Mouse (Mus musculus) frontal cortex, postnatal 36 days (tissue): ENCODE measurements around the gene Gpx2.
"Not testable (repeated sequence)": the region's sequence is repeated elsewhere in the genome, so short reads cannot be mapped to it uniquely, and the experiment has no call there.

Experiments
- DNase-seq, 2 experiments: peaks; one replicate each; pipeline ENCODE4 v3.0.0; 2022; ENCODE audit warnings: low spot score in 2 of 2

Gpx2 gene

DNA sequence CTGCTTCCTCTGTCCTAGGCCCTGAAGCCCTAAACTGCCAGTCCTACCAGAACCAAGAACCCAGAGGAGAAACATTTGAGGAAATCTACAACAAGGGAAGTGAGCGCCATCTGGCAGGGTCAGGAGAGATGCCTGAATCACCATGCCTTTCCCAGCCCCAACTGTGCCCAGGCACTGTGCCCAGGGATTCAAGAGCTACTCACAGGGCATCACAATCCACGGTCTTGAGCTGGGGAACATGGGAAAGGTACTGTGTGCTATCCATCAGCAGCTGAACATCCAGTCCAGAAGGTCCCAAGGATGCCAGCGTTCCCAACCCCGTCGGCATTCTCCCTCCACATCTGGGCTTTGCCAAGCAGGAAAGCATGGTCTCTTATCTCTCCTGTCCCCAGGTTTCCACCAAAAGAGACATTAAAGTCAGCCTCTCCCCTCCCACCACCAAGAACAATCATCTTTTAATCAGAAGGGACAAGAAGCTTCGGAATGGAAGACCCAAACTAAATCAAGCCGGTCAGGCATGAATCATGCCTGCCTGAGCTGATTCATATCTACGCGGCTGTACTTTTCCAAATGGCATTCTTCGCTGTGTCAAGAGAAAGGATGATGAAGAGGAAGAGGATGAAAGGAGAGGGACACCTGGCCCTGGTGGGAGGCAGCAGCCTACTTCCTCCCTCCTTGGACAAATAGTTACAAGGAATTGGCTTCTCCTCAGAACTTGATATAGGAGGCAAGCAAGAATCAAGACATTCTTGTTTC, 9.9 kb upstream of the Gpx2 start:
- DNase-seq = no peak

DNA sequence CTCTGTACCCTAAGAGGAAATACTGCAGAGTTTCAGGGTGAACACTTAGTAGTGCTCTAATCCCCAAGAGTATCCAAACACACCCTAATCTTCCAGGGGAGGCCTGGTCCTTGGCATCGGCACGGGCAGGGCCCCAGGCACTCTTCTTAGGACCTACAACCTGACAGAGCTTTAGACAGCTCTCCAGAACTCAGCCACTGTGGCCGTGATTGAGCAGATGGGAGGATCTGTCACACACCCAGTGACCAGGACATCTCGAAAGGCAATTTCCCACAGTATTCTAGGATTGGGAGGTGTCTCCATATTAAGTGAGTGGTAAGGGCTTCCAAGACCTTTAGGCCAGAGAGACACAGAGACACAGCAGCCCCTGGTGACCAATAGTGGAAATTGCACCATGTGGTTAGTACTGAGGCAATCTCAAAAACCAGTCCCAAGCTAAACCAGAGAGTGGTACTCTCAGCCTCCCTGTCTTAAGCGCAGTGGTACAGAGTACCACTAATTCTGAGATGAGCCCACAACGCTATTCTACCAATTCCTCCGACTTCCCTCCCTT, 8.4 kb upstream of the Gpx2 start:
- DNase-seq = no peak

DNA sequence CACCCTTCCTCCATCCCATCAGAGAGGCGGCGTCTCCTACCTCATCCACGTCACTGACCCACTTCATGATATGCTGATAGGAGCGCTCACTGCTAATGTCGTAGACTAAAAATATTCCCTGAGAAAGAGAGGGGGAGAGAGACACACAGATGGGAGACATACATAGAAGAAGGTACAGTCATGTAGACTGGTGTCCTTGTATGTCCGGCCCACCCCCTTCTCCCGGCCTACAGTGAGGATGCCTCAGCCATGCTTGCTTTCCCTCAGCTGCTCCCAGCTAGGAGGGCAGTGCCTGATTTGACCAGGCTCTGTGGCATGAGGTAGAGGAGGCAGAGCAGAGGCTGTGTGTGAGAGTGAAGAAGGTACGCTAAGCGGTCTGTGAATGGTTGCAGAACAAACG, 7.7 kb upstream of the Gpx2 start:
- DNase-seq = peak in 1 of 2 experiments; percentile 62

DNA sequence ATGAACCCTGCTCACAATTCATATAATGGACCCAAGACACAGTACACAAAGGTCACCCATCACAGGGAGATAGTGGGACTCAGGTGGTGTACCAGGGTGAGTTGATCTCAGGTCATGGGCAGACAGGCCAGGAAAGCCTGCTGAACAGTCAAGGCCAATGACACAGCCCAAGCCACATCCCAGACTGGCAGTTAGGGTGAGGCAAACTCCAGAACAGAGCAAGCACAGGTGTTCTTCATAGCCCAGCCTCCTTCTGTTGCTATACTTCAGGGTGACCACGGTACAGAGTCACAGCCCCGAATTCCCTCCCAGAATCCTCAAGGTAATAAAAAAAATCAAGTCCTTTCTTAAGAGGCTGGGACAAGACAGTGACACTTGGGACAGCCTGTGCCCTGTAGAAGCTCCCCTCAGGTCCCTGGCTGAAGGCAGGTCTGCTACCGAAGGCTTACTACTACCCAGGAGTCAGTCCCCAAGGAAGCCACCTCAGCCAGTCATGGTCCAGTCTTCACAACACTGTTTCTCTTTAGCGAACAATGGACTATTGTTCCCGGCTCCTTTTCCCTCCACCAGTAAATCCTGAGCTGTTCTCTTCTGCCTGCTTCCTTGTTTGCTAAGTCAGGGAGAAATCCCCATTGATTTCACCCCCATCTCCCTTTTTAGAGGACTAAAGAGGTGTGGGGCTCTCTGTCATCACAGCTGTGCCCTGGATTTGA, 2.8 kb upstream of the Gpx2 start:
- DNase-seq = no peak

DNA sequence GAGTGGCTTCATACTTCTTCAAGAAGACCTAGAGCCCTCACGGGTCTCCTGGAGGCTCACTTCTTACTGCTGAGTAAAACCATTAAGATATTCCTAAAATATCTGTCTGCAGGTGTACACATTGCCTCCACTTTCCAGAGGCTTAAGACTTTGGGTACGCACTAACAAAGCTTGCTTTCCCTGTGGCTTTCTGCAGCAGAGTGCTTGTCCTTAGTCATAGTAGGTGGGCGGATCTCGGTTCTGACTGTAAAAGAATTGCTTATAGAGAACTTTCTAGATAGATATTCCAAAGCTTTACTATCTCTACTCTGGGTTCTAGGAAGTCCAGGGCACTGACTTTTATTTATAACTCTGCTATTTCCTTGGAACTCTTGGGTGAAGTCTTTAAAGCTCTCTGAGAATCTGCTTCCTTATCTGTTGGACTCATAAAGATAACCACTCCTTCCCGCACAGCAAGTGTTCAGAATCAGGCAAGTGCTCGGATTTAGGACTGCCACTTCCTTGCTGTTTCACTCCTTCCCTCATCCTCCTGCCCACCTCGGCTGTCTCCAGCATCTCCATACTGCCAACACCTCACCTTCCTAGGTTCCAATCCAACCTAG, 1.7 kb upstream of the Gpx2 start:
- peak in 1 of 2 experiments; percentile 52 for DNase-seq

DNA sequence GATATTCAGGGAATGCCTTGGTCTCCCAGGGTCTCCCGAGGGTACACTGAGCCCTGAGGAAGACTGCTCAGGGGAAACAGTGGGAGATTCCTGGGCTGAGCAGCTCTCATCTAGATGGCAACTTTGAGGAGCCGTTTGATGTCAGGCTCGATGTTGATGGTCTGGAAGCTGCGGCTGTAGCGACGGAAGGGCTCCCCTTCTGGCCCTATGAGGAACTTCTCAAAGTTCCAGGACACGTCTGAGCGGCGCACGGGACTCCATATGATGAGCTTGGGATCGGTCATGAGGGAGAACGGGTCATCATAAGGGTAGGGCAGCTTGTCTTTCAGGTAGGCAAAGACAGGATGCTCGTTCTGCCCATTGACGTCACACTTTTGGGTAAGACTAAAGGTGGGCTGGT, 2.8 kb downstream of the Gpx2 start:
- DNase-seq = not testable (repeated sequence)

DNA sequence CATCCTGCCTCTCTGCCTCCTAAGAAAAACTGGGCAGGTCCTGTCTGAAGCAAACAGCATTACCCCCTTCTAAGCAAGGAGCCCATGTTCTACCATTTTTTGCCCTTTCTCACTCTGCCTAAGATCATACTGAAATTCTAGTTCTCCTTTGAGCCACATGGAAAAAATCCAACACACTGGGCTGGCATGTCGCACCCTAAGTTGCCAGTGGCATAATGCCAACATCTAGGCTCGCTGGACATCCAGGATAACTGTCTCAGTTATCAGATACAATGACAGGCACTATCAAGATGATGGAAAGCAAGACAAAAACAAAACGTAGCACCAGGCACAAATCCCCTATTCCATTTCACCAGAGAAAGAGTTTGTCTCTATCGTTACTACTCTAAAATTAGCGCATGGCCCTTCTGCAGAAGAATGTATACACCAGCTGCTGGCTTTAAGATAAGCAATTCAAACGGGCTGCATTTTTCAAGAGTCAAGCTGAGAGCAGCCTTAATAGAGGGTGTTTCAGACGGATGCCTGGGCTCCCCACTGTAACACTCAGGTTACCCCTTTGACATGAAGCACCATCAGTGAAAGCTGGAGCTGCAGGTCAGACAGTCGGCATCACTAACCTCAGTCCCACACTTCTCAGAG, 4.8 kb downstream of the Gpx2 start:
- DNase-seq = no peak

DNA sequence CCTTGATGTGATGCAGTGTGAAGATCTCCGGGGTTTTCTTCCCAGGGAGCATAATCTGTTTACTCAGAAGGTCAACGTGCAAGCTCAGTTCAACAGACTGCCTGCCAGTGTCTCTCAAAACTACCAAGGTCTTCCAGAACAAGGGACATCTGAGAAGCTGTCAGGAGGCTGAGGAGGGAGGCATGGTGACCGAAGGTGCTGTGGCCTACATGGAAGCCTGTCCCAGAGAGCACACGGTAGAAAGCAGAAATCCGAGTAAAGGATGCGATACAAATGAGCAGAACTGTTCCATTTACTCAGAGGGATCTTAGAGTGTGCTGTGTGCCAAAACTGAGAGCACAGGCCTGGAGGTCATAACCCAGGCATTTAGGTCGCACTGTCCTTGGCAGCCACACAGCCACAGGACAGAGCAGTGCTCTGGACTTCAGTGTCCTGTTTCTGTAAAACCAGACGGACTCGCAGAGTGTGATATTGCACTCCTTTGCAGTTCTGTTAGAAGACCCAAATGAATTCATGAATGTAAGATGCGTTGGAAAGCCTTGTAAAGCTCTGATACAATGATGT, 11.2 kb downstream of the Gpx2 start:
- DNase-seq = no peak

DNA sequence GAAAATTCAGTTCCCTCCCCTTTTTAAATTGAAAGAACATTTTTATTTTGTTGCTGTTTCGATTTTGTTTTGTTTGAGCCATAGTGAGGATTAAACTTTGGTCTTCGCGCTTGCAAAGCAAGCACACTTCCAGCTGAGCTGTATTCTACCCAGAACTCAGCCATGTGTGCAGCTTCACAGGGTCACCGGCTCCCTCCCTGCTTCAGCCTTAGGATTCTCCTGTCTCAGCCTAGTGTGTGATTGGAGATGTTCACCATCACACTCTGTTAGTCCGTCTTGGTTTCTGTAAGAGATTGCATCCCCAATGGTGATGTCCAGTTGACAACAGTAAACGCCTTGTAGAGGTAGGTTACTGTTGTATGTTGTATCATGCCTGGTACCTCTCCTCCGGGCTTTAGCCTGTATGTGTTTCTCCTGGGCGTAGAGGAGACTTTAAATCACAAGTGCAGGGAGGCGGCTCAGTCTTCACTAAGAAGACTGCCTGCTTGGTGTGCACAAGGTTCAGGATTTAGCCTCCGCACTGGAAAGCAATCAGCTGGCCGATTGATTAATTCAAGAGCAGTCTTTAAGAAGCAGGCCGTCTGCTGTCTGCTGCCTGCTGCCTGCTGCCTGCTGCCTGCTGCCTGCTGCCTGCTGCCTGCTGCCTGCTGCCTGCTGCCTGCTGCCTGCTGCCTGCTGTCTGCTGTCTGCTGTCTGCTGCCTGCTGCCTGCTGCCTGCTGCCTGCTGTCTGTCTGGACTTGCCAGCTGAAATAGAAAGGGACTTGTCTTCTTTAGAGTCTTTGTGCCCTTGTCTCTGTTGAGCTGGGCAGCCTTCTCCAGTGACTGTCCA, 14.5 kb downstream of the Gpx2 start:
- no peak for DNase-seq

DNA sequence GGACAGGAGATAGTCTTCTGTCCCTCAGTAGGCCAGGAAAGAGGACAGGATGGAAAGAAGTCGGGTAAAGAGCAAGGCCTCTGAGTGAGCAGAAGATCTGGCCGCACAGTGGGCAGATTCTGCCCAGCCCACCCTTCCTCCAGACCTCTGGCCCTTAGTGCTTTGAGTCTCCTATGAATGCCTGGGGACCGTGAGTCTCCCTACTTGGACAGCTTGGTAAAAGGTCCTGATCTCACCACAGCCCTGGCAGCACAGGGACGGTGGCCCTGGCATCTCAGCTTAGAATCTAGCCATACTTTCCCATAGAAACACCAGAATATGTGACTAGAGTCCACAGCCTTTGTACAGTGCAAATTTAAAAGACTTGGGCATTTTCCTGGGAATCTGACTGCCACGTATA, 15.4 kb downstream of the Gpx2 start:
- no peak for DNase-seq

DNA sequence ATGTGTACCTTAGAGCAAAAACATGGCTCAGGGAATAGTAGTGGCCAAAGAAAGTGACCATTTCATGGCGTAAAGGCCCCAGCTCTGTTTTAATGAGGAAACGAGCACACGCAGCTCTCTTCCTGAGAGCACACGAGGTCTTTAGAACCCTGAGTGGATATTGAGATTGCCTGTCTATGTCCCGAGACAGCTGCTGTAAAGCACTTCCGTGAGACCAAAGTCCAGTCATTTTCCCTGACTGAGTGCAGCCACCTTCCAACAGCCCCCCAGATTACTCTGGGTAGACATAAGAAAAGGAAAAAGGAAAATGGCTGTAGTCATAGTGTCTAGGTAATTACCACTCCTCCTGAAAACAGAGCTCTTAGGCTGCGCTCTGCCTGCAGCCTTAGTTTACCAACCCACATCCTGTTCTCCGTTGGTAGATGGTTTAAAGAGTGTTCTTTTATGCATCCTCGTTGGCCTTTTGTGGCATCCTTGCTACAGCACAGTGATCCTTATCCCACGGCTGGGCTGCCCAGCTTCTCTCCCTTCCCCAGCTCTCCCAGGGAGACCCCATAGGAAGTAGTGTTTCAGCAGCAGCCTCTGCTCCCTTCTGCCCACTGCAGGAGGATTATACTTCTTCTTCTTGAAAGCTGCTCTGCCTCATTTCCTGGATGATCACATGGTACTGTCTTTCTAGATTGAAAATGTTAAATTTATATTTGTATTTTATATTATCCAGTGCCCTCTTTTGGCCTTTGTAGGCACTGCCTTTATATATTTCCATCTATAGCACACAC, 16.9 kb downstream of the Gpx2 start:
- no peak for DNase-seq

DNA sequence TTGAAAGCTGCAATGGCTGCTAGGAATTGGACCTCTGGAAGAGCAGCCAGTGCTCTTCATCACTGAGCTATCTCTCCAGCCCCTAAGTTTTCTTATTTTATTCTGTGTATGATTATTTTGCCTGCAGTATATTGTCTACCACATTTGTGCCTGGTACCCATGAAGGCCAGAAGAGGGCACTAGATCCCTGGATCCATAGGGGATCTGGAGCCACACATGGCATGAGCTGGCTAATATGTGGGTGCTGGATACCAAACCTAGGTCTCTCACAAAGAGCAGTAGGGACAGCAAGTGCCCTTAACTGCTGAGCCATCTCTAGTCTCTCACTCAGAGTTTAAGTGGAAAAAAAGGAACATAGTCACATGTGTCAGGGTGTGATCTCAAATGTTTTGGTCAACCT, 17.5 kb downstream of the Gpx2 start:
- no peak for DNase-seq

DNA sequence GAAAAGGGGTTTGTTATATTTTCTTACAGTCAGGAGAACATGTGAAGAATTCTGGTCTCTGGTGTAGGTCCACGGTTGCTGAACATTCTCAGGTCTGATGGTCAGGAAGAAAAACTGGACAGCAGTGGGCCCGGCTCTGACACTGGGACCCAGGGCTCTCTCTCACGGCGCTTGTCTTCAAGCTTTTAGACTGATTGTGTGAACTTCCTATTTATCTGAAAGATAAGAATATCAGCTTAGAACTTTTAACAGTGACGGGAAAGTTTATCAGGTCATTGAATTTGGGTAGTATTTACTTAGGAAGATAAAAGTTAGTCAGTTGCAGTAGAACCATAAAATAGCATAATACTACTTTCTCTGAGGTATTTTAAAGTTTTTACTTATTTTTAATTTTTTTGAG, 18.5 kb downstream of the Gpx2 start:
- no peak for DNase-seq

DNA sequence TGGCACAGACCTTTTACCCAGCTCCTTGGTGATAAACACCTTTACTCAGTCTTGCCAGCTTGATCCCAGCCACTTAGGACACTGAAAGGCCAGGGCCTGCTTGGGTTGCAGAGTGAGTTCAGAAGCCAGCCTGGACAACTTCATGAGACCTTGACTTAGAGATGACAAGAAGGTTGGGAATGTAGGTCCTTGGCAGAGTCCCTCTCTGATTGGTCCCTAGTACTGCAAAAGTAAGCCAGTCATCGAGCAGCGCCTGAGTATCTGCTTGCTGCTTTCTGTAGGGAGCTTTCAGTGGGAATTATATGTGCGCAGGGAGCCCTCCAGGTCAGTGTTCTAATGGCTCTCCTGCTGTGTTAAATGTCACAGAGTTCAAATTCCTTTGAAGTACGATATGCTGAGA, 20.2 kb downstream of the Gpx2 start:
- no peak for DNase-seq

DNA sequence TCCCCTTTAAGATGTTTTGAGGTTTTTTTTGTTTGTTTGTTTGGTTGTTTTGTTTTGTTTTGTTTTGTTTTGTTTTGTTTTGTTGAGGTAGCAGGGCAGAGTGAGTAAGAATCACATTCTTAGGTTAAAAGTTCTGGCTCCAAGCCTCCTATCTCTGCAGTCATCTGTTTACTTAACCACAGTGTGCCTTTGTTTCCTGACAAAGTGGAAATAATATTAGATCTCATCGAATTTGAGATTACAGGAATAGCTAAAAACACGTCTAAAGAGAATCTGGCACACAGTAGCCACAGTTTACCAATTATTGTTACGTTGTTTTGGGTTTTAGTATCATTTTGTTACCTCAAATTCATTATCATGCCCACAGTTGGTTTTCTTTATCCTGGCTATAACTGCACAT, 20.7 kb downstream of the Gpx2 start:
- DNase-seq = no peak

DNA sequence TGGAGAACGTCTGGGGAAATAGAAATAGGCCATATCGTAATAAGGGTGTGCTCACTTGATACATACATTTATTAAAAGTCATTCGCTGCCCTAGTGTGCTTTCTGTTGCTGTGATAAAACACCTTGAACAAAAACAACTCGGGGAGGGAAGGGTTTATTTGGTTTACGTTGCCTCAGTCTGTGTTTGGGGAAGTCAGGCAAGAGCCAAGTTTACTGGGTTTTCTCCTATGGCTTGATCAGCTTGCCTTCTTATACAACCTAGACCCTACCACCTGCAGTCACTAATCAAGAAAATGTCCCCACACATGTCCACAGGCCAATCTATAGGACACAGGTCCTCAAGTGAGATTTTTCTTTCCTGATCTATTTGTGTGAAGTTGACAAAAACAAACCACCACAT, 23.8 kb downstream of the Gpx2 start:
- no peak for DNase-seq

DNA sequence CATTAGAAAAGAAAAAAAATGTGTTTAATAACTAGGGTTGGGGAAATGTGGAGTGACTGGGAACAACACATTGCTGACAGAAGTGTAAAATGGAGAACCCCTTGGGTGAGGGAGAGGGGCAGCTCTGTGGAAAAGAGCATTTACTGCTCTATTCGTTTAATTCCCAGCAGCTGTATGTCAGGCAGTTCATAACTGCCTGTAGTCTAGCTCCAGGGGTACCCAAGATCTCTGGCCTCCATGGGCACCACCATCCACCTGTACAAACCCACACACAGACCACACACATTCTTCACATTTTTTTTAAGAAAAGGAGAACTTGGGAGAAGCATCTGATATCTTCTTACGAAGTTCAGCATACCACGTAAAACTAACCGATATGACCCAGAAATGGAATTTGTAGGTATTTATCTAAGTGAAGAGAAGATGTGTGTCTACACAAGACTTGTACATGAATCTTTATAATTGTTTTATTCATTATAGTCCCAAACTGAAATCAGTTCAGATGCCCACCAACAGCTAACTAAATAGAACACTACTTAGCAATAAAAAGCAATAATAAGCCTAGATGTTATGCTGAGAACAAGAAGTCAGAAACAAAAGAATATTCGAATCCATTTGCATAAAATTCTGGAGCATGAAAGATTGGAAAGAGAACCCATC, 24.4 kb downstream of the Gpx2 start:
- DNase-seq = no peak

DNA sequence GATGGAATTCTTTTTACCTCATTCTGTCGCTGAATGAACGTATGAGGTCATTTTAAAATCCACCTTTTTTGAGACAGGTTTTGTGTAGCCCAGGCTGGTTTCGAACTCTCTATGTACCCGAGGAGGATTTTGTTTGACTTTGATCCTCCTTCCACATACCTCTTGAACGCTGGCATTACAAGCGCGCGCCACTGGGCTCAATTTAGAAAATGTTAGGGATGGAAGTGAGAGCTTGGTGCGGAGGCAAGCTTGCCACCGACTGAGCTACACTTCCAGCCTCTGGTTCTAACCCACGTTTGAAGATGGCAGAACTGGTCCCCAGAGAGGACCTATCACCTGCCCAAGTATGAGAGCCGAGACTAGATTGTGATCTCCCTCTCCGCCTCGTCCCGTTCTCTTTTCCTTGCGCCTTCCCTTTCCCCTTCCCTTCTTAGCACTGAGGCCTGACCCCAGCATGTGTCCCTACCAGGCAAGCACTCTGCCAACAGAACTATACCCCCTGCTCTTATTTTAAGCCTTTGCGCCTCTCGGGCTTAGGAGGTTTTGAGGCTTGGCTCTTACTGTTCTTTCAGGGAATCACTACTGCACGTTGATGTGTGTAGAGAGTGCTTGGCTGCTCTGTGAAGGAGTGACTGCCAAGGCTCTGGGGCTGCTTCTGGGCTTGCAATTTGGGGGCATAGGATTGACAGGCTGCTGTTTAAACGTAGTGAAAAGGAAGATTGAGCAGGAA, 29.3 kb downstream of the Gpx2 start:
- no peak for DNase-seq

DNA sequence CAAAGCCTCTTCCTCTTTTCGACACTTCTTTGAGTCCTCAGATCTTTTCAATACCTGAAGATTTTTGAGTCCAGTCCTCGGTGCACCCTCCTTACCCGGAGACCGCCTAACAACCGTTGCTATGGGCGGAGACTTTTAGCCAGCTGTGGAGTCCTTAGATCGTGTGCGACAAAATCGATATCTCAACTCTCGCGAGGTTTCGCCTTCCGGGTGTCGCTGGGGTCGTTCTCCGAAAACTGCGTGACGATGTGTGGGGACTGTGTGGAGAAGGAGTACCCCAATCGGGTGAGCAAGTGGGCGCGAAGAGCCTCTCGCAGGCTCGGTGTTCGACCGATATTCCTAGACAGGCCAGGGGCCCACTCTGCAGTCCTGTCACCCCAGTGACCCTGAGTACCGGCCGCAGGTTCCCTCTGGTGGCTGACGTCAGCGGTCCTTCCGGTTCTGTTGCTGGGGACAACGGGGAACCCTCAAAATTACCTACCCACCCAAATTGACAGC, 30.0 kb downstream of the Gpx2 start, which contains the start of the genes Churc1 and Fntb:
Gene Churc1 (plus strand): TSS at position 185 of the 498 bp plus-strand sequence.
Gene Fntb (plus strand): TSS at position 236 of the 498 bp plus-strand sequence.
- peak; percentile 83 to 90 for DNase-seq
